Mouse (Mus musculus) left cerebral cortex, adult 18-20 months (tissue): ENCODE measurements at regions not wholly inside any gene's neighbourhood (a gene's known extent, or its start where the extent isn't known, plus 50 kb on each side); places are given as distances from the start of the nearest gene placed in this dataset.
"Not testable (repeated sequence)": the region's sequence is repeated elsewhere in the genome, so short reads cannot be mapped to it uniquely, and the experiment has no call there.

ENCODE experiments used
- DNase-seq, 2 experiments: peaks; one replicate each; pipeline ENCODE4 v3.0.0; 2021 to 2022; ENCODE audit warnings: low spot score in 2 of 2, mixed read lengths in 1 of 2

GRCm38 (mm10) chr6:73676979-73677378, 207.5 kb upstream of the 4931417E11Rik start:
- no peak for DNase-seq

- DNase-seq, result no peak
These were observed 199.9 kb upstream of the 4931417E11Rik start for GRCm38 (mm10) chr6:73669401-73669800.

GRCm38 (mm10) chr6:73658988-73659387, 189.5 kb upstream of the 4931417E11Rik start:
- no peak for DNase-seq

GRCm38 (mm10) chr6:73645378-73645777, 175.9 kb upstream of the 4931417E11Rik start:
- no peak for DNase-seq

GRCm38 (mm10) chr6:73644778-73645267, 175.4 kb upstream of the 4931417E11Rik start:
- peak; percentile 48 to 70 for DNase-seq

- DNase-seq, result no peak
These were observed 159.1 kb upstream of the 4931417E11Rik start for GRCm38 (mm10) chr6:73628600-73628999.

GRCm38 (mm10) chr6:73626451-73626850, 157.0 kb upstream of the 4931417E11Rik start:
- DNase-seq, result no peak

GRCm38 (mm10) chr6:73624211-73624610, 154.7 kb upstream of the 4931417E11Rik start:
- DNase-seq, result no peak

GRCm38 (mm10) chr6:73621839-73622426, 152.5 kb upstream of the 4931417E11Rik start:
- DNase-seq, result no peak

- DNase-seq, result no peak
These were observed 142.8 kb upstream of the 4931417E11Rik start for GRCm38 (mm10) chr6:73612266-73612665.

- DNase-seq, result no peak
These were observed 142.4 kb upstream of the 4931417E11Rik start for GRCm38 (mm10) chr6:73611839-73612238.

- no peak for DNase-seq
These were observed 140.7 kb upstream of the 4931417E11Rik start for GRCm38 (mm10) chr6:73610048-73610624.

GRCm38 (mm10) chr6:73587686-73588085, 118.2 kb upstream of the 4931417E11Rik start:
- DNase-seq, result peak in 1 of 2 experiments; percentile 9

GRCm38 (mm10) chr6:73576708-73577107, 107.2 kb upstream of the 4931417E11Rik start:
- peak in 1 of 2 experiments; percentile 3 for DNase-seq

- DNase-seq, result no peak
These were observed 90.5 kb upstream of the 4931417E11Rik start for GRCm38 (mm10) chr6:73560000-73560399.

- no peak for DNase-seq
These were observed 61.1 kb upstream of the 4931417E11Rik start for GRCm38 (mm10) chr6:73530559-73530958.

GRCm38 (mm10) chr6:73530098-73530497, 60.6 kb upstream of the 4931417E11Rik start:
- DNase-seq, result no peak

- DNase-seq, result no peak
These were observed 54.2 kb upstream of the 4931417E11Rik start for GRCm38 (mm10) chr6:73523658-73524057.

GRCm38 (mm10) chr6:73519894-73520293, 50.4 kb upstream of the 4931417E11Rik start:
- not testable (repeated sequence) for DNase-seq
